Mouse (Mus musculus) hindbrain, embryonic 12.5 days (tissue): ENCODE data around the gene Ift88. TPM values are rescaled to one million over a fixed set of nuclear protein-coding genes. Genes with fewer than 3 reads are reported as not detected.

Experiments
- ATAC-seq: fragments of 200-750 bp; cut with Nextera tagmentation; 2 replicates; pipeline ENCODE4 v1.8.0; 2017; ENCODE audit warnings: moderate TSS enrichment; ENCODE audit not compliant: low FRiP score
- H3K27ac ChIP-seq: fragments of 300-500 bp; sonication (generic); 2 replicates; pipeline ENCODE4 v1.5.1; 2016; ENCODE audit warnings: mild to moderate bottlenecking
- H3K27me3 ChIP-seq: fragments of 300-500 bp; sonication (generic); 2 replicates; pipeline ENCODE4 v1.6.1; 2016; ENCODE audit warnings: mild to moderate bottlenecking
- H3K36me3 ChIP-seq: fragments of 300-500 bp; sonication (generic); 2 replicates; pipeline ENCODE4 v1.6.1; 2016; ENCODE audit warnings: mild to moderate bottlenecking
- H3K4me1 ChIP-seq: fragments of 300-500 bp; sonication (generic); 2 replicates; pipeline ENCODE4 v1.6.1; 2016
- H3K4me2 ChIP-seq: fragments of 300-500 bp; sonication (generic); replicated peaks from 2 replicates; pipeline ENCODE4 v1.6.1; 2016; ENCODE audit warnings: mild to moderate bottlenecking
- H3K4me3 ChIP-seq: fragments of 300-500 bp; sonication (generic); 2 replicates; pipeline ENCODE4 v1.5.1; 2016; ENCODE audit warnings: mild to moderate bottlenecking
- H3K9ac ChIP-seq: fragments of 300-500 bp; sonication (generic); 2 replicates; pipeline ENCODE4 v1.6.1; 2016; ENCODE audit warnings: mild to moderate bottlenecking, moderate library complexity
- H3K9me3 ChIP-seq: fragments of 300-500 bp; sonication (generic); replicated peaks from 2 replicates; pipeline ENCODE4 v1.6.1; 2016; ENCODE audit warnings: mild to moderate bottlenecking
- WGBS: fragments of 180-500 bp; shearing (Covaris S2); methylation state at CpG from one replicate; pipeline ENCODE4 v1.1.7; 2016; 5-methylcytosine and 5-hydroxymethylcytosine counted together
- polyA plus RNA-seq: library from polyadenylated mRNA; unstranded; fragments of >200 nt; fragmentation: Nextera tagmentation; extraction: Ambion mirVana; gene quantifications from 2 replicates; pipeline ENCODE4 v1.2.1, GENCODE M21; 2016

The Ift88 gene
- polyA plus RNA-seq, 1 experiment from 2014 or later, result 18.2 TPM

DNA sequence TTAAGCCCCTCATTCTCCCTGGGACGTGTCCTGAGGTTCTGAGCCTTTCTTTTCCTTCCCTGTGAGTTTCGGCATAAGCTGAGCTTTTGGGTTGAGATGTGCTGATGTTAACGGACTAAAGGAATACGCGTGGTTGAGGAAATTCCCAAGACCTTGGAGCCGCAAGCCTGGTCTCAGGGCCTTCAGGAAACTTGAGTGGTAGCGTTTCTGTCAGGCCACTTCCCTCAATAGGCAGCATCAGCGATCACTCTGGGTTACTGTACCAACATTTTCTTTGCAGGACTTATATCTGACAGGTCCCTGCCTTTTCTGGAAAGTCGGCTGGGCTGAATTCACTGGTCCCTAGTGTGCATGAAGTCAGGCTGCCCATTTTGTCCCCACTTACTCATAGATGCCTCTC is 113.0 kb downstream of the Ift88 start:
- 33% methylated on average over 9 of the region's 9 CpGs for WGBS
- Histone ChIP-seq H3K36me3 (no peaks in the 10 kb centered on the region), H3K27ac (0 out of 2 replicates have a peak overlapping the region, but pooled peaks have one; percentile 5), H3K4me3 (no peak overlapping the region), H3K4me1 (peaks cover 29% of the 10 kb centered on the region), H3K9me3 (no peaks in the 10 kb centered on the region), H3K4me2 (no peak overlapping the region), H3K9ac (no peak overlapping the region), H3K27me3 (peaks cover 18% of the 10 kb centered on the region)
- ATAC-seq, result no peak

DNA sequence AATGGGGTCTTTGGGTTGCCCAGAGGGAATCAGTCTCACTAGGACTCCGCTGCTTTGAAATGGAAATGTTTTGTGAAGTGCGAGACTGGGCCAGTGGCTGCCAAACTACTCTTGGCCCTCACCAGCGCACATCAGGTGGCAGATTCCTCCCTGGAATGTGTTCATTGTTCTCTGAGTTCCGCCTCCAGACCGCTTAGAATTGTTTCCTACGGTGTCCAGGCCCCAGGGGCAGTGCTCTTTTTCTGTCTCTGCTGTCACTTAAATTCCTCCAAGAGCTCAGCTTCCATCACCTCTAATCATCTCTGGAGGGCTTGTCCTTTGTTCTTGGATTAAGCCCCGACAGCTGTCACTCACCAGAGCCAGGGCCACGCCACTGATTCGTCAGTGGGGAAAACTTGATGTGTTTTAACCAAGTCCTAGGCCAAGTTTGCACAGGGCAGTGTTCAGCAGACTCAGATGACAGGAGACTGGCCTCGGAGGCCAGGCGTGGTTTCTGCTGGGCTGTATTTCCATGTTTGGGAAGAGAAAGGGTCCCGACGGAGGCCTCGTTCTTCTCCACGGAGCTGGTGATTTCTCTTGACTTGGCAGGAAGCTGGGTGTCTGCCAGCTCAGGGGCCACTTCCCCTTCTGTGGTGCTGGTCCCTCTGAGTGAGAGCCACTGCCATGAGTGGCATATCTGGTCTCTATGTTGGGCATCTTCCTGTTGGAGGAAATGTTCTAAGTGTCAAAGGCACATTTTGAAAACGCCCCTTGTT is 113.6 kb downstream of the Ift88 start:
- no peaks in the 10 kb centered on the region for H3K36me3 ChIP-seq
- H3K9me3 ChIP-seq, result no peaks in the 10 kb centered on the region
- peak overlapping the region; percentile 9; the same call in 1 of the 2 replicates for H3K4me2 ChIP-seq
- no peak overlapping the region for H3K9ac ChIP-seq
- peaks cover 29% of the 10 kb centered on the region for H3K4me1 ChIP-seq
- ATAC-seq, result peak; percentile 36; the same call in 1 of the 2 replicates
- H3K27me3 ChIP-seq, result peaks cover 20% of the 10 kb centered on the region
- 6% methylated on average over 16 of the region's 16 CpGs for WGBS
- no peak overlapping the region for H3K4me3 ChIP-seq
- 0 out of 2 replicates have a peak overlapping the region, but pooled peaks have one; percentile 5 for H3K27ac ChIP-seq

DNA sequence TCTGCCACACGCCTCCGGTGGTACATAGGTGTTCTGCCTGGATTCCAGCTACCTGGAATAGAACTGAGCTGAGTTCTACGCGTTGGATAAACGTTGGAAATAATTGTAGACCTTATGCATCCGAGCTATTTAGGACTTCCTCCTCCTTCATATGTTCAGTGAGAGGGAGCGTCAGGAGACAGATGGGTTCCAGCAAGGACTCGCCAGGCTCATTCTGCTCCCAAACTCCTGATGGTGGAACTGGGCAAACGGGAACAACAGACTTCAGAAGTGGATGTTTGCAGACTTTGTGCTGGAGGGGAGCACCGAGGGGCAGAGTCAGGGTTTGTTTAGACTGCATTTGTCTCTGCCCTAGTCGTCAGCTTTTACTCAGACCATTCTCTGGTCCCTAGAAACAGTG is 116.8 kb downstream of the Ift88 start:
- H3K9ac ChIP-seq, result no peak overlapping the region
- WGBS, result 88% methylated on average over 11 of the region's 11 CpGs

DNA sequence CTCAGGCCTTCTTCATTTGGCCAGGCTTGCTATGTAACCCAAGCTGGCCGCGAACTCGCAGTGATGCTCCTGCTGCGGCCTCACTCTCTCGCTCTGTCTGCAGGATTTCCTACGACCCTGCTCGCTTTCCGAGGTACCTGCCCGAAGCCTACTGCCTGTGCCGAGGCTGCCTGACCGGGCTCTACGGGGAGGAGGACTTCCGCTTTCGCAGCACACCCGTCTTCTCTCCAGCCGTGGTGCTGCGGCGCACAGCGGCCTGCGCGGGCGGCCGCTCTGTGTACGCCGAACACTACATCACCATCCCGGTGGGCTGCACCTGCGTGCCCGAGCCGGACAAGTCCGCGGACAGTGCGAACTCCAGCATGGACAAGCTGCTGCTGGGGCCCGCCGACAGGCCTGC is 118.4 kb downstream of the Ift88 start:
- WGBS, result 53% methylated on average over 34 of the region's 34 CpGs
- Histone ChIP-seq H3K9me3 (no peaks in the 10 kb centered on the region), H3K9ac (no peak overlapping the region), H3K27ac (no peak overlapping the region), H3K4me1 (peaks cover 12% of the 10 kb centered on the region), H3K4me2 (peak overlapping the region; percentile 23; the same call in 1 of the 2 replicates), H3K36me3 (no peaks in the 10 kb centered on the region; the same call in 1 of the 2 replicates), H3K4me3 (no peak overlapping the region), H3K27me3 (peaks cover 3% of the 10 kb centered on the region; the same call in 1 of the 2 replicates)
- no peak for ATAC-seq

More for the DNA sequence above, 116.8 kb downstream of the Ift88 start:
- H3K36me3 ChIP-seq, result no peaks in the 10 kb centered on the region; the same call in 1 of the 2 replicates
- H3K27ac ChIP-seq, result no peak overlapping the region
- no peak for ATAC-seq
- no peak overlapping the region for H3K4me2 ChIP-seq
- H3K4me3 ChIP-seq, result no peak overlapping the region
- peaks cover 6% of the 10 kb centered on the region for H3K27me3 ChIP-seq
- H3K9me3 ChIP-seq, result no peaks in the 10 kb centered on the region
- peaks cover 15% of the 10 kb centered on the region for H3K4me1 ChIP-seq

DNA sequence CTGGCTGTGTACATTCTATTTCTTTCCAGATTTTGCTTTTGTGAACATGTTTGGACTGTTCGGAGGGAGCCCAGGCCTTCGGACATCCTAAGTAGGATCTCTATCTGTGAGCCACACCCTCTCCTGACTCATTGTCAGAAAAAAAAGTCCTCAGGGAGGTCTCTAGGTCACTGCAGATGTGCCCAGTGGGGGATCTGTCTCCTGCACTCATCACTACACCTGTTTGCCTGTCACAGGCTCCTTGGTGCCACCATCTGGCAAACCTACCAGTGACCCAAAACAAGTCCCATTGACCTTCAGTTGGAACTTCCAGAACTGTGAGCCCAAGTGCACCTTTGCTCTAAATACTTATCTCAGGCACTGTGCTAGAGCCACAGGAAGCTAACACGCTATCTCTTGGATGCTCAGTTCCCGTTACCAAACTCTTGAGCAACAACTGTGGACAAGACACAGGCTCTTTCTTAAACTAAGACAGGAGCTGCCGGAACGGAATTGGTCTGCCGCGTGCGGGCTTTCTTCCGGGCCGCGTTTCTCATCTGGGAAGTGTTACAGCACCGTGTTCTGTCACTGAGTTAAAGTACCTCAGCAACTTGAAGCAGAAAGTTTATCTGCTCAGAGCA is 119.7 kb downstream of the Ift88 start:
- Histone ChIP-seq H3K9me3 (no peaks in the 10 kb centered on the region), H3K9ac (no peak overlapping the region), H3K27ac (no peak overlapping the region), H3K4me2 (no peak overlapping the region), H3K36me3 (no peaks in the 10 kb centered on the region; the same call in 1 of the 2 replicates), H3K4me3 (no peak overlapping the region), H3K4me1 (peaks cover 2% of the 10 kb centered on the region; the same call in 1 of the 2 replicates), H3K27me3 (peaks cover 3% of the 10 kb centered on the region; the same call in 1 of the 2 replicates)
- WGBS, result 94% methylated on average over 13 of the region's 13 CpGs
- no peak for ATAC-seq

DNA sequence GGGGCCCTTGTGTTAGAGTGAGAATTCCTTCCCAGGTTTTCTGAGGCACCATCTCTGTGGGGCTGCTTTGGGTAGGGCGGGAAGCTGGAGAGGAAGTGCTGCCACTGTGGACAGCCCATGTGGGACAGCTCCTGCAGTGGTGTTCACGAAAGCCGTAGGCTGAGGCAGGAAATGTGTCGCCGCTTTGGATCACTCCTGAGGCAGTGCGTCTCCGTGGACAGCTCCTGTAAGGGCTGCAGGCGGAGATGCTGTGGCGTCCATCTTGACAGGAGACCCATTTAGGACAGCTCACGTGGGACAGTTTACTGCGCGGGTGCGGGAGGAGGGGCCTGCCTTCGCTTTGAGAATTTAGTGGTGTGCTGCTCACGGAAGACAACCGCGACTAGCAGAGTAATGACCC is 121.7 kb downstream of the Ift88 start:
- no peak for ATAC-seq
- peaks cover 2% of the 10 kb centered on the region; the same call in 1 of the 2 replicates for H3K4me1 ChIP-seq
- H3K4me3 ChIP-seq, result no peak overlapping the region
- H3K36me3 ChIP-seq, result peaks cover 9% of the 10 kb centered on the region; the same call in 1 of the 2 replicates
- H3K27me3 ChIP-seq, result peaks cover 3% of the 10 kb centered on the region; the same call in 1 of the 2 replicates
- no peak overlapping the region for H3K27ac ChIP-seq
- H3K4me2 ChIP-seq, result no peak overlapping the region
- WGBS, result 87% methylated on average over 17 of the region's 17 CpGs
- H3K9ac ChIP-seq, result no peak overlapping the region
- no peaks in the 10 kb centered on the region for H3K9me3 ChIP-seq

DNA sequence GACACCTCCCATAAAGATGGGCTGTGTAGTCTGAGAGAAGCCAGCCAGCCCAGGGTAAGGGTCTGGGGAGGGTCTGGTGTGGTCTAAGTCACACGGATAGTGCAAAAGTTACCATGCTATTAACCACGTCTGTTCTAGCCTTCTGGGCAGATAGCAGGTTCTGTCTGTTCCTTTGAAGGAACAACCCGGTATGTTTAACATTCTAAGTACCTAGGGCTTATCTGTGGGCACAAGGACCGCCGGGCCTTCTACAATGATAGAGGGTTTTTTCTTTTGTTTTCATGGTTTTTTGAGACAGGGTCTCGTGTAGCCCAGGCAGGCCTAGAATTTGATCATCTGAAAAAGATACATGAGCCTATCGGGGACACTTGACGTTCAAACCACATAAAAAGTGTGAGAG is 122.3 kb downstream of the Ift88 start:
- Histone ChIP-seq H3K9ac (no peak overlapping the region), H3K36me3 (peaks cover 9% of the 10 kb centered on the region; the same call in 1 of the 2 replicates)
- 88% methylated on average over 8 of the region's 8 CpGs for WGBS

DNA sequence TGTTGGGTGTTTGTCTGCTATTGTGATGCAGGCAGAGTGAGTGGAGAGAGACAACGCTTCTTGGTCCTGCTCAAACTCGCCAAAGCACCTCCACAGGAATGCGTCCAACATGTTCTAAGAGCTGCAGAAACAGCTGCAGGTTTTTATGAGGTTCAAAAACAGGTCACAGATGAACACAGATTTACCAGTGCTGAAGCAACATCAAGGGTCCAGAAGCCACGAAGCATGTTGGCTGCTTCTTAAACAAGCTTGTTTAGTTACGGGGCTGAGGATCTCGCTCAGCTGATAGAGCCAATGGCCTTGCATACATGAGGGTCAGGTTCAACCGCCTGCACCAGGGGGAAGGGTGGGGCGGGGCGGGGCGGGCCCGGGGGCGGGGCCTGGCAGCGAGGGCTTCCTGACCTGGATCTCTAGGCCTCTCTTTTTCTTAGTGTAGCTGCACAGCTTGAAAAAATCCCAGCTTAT is 122.7 kb downstream of the Ift88 start:
- Histone ChIP-seq H3K27ac (no peak overlapping the region), H3K9ac (no peak overlapping the region), H3K4me1 (peaks cover 2% of the 10 kb centered on the region; the same call in 1 of the 2 replicates), H3K9me3 (no peaks in the 10 kb centered on the region), H3K27me3 (peaks cover 3% of the 10 kb centered on the region; the same call in 1 of the 2 replicates), H3K4me2 (no peak overlapping the region), H3K4me3 (no peak overlapping the region), H3K36me3 (peaks cover 9% of the 10 kb centered on the region; the same call in 1 of the 2 replicates)
- no peak for ATAC-seq
- WGBS, result 32% methylated on average over 13 of the region's 13 CpGs

More for the DNA sequence above, 122.3 kb downstream of the Ift88 start:
- Histone ChIP-seq H3K4me2 (no peak overlapping the region), H3K9me3 (no peaks in the 10 kb centered on the region), H3K27ac (no peak overlapping the region), H3K4me3 (no peak overlapping the region), H3K27me3 (peaks cover 3% of the 10 kb centered on the region; the same call in 1 of the 2 replicates), H3K4me1 (peaks cover 2% of the 10 kb centered on the region; the same call in 1 of the 2 replicates)
- ATAC-seq, result no peak

DNA sequence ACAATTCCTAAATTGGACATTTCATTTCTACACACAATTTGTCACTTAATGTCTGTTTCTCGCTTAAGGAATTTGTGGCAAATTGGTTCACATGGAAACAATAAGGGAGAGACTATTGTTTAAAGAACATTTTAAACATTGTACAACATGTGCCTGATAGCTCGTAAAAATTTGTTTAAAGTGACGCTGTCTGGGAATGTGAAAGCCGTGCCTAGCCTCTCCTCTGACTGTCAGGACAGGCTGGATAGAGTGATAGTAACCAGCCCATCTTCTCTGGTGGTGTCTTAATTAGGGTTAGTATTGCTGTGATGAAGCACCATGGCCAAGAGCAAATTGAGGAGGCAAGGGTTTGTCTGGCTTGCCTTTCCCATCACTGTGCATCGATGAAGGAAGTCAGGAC is 123.2 kb downstream of the Ift88 start:
- 87% methylated on average over 5 of the region's 5 CpGs for WGBS
- no peak for ATAC-seq
- no peak overlapping the region for H3K9ac ChIP-seq
- peaks cover 9% of the 10 kb centered on the region; the same call in 1 of the 2 replicates for H3K36me3 ChIP-seq
- H3K27ac ChIP-seq, result no peak overlapping the region
- peaks cover 3% of the 10 kb centered on the region; the same call in 1 of the 2 replicates for H3K27me3 ChIP-seq
- no peak overlapping the region for H3K4me2 ChIP-seq
- peaks cover 2% of the 10 kb centered on the region; the same call in 1 of the 2 replicates for H3K4me1 ChIP-seq
- H3K9me3 ChIP-seq, result no peaks in the 10 kb centered on the region
- no peak overlapping the region for H3K4me3 ChIP-seq

DNA sequence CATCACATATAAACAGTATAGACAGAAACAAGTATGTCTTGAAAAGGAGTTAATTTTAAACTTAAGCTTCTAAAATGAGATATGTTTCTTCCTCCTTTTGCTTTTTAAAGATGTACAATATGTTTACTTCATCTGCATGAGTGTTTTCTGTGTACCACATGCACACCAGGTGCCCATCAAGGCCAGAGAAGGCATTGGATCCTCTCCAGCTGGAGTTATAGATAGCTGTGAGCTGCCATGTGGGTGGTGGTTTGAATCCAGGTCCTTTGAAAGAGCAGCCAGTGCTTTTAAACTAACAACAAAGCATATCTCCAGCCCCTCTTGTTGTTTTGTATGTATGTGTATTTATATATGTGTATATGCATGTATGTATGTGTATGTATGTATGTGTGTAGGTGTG is 129.1 kb downstream of the Ift88 start:
- H3K36me3 ChIP-seq, result peaks cover 9% of the 10 kb centered on the region; the same call in 1 of the 2 replicates
- H3K4me3 ChIP-seq, result no peak overlapping the region
- no peak for ATAC-seq
- H3K4me2 ChIP-seq, result no peak overlapping the region
- no peaks in the 10 kb centered on the region for H3K27me3 ChIP-seq
- no peak overlapping the region for H3K9ac ChIP-seq
- H3K9me3 ChIP-seq, result no peaks in the 10 kb centered on the region
- H3K27ac ChIP-seq, result no peak overlapping the region
- no peaks in the 10 kb centered on the region for H3K4me1 ChIP-seq

DNA sequence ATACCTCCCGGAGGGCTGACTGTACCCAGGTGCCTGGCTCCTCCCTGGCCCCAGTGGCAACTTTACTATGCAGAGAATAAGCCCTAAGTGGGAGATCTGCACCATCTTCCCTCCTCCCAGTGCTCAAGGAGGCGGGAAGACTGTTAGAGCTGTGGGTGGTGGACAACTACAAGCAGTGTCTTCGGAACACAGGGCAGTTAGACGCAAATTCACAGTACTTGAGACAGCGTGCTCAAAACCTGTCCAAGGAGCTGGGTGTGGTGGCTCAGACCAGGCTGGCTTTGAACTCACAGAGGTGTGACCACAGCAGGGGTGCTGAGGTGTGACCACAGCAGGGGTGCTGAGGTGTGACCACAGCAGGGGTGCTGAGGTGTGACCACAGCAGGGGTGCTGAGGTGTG is 130.6 kb downstream of the Ift88 start:
- H3K27ac ChIP-seq, result no peak overlapping the region
- 87% methylated on average over 5 of the region's 5 CpGs for WGBS
- no peaks in the 10 kb centered on the region for H3K9me3 ChIP-seq
- H3K27me3 ChIP-seq, result no peaks in the 10 kb centered on the region
- no peak overlapping the region for H3K4me2 ChIP-seq
- no peak overlapping the region for H3K9ac ChIP-seq
- H3K4me1 ChIP-seq, result no peaks in the 10 kb centered on the region
- no peak overlapping the region for H3K4me3 ChIP-seq
- no peak for ATAC-seq
- H3K36me3 ChIP-seq, result peaks cover 9% of the 10 kb centered on the region; the same call in 1 of the 2 replicates

DNA sequence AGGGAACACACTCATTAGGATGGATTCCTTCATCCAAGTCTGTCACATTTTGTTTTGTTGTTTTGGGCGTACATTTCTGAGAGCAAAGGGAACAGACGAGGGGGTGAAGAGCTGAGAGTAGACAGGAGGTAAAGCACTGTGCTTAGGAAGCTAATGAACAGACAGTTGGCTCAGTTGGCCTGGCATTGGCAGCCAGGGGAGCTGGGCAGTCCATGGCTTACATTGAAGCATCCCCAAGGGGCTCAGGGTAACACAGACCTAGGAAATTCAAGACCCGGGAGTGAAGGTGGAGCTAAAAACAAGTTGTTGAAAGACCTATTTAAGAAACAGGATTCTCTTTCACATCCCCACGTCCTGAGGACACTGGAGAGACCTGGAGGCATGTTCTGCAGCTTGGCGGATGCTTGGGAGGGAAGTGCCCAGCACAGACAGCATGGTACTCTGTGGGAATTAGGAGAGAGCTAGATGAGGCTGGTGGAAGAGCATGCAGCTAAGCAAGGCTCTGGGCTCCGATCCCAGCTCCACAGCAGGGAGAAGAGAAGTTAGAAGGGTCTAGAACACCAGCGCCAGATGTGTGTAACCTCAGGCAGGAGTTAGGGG is 131.7 kb downstream of the Ift88 start:
- H3K27me3 ChIP-seq, result no peaks in the 10 kb centered on the region
- no peaks in the 10 kb centered on the region for H3K36me3 ChIP-seq
- H3K4me2 ChIP-seq, result no peak overlapping the region
- WGBS, result 83% methylated on average over 7 of the region's 7 CpGs
- no peak overlapping the region for H3K27ac ChIP-seq
- H3K4me3 ChIP-seq, result no peak overlapping the region
- H3K9me3 ChIP-seq, result no peaks in the 10 kb centered on the region
- no peaks in the 10 kb centered on the region for H3K4me1 ChIP-seq
- H3K9ac ChIP-seq, result no peak overlapping the region
- ATAC-seq, result no peak
